Comparison of ENCODE assay signal across 26 mouse cellular contexts in the genomic region with DNA sequence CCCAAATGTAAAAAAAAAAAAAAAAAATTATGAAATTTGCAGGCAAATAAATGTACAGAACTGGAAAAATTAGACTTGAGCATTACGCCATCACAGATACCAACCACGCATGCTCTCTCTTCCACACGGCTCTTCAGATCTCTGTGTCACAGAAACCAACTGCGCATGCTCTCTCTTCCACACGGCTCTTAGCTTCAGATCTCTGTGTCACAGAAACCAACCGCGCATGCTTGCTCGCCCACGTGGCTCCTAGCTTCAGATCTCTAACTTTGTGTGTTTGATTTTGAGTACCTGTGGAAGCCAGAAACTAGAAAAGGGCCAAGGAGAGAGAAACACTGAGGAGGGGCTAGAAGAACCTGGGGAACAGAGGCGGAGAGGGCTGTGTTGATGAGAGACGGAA. TPM values are rescaled to one million over a fixed set of nuclear protein-coding genes. Genes with fewer than 3 reads are reported as not detected.
"Had no signal": no experiment of that assay in that cellular context is flagged by ENCODE, and none has a peak within 500 bp of the region (broad histone marks: within the 10 kb centered on the region; RNA-seq: fewer than 3 reads in every experiment).

No protein-coding gene starts in this region.

- H3K27me3 ChIP-seq: heart, embryonic 13.5 days; heart, embryonic 15.5 days; intestine, embryonic 15.5 days; kidney, embryonic 15.5 days; limb, embryonic 12.5 days; liver, embryonic 13.5 days; liver, embryonic 15.5 days had no signal

- H3K4me2 ChIP-seq: heart, embryonic 13.5 days; heart, embryonic 15.5 days; hindbrain, embryonic 14.5 days; intestine, embryonic 15.5 days; kidney, embryonic 15.5 days; limb, embryonic 12.5 days; liver, embryonic 11.5 days; liver, embryonic 13.5 days; liver, embryonic 15.5 days had no signal

- H3K9ac ChIP-seq: heart, embryonic 13.5 days; heart, embryonic 15.5 days; hindbrain, embryonic 14.5 days; intestine, embryonic 15.5 days; kidney, embryonic 15.5 days; limb, embryonic 12.5 days; liver, embryonic 13.5 days; liver, embryonic 15.5 days had no signal

- H3K4me1 ChIP-seq: intestine, embryonic 15.5 days; kidney, embryonic 15.5 days; limb, embryonic 10.5 days; limb, embryonic 12.5 days; liver, embryonic 13.5 days; liver, embryonic 15.5 days had no signal

- H3K9me3 ChIP-seq: heart, embryonic 13.5 days; heart, embryonic 15.5 days; intestine, embryonic 15.5 days; limb, embryonic 10.5 days; liver, embryonic 13.5 days; liver, embryonic 15.5 days had no signal

- H3K4me3 ChIP-seq: heart, adult 2 months; heart, embryonic 13.5 days; heart, embryonic 15.5 days; intestine, embryonic 15.5 days; kidney, embryonic 15.5 days; layer of hippocampus, adult 2 months; left cerebral cortex, adult 2 months; limb, embryonic 10.5 days; limb, embryonic 12.5 days; liver, embryonic 13.5 days; liver, embryonic 15.5 days had no signal

- H3K27ac ChIP-seq: heart, adult 2 months; heart, embryonic 13.5 days; heart, embryonic 15.5 days; hindbrain, embryonic 14.5 days; intestine, embryonic 15.5 days; kidney, embryonic 15.5 days; kidney, postnatal 0 days; layer of hippocampus, adult 2 months; left cerebral cortex, adult 2 months; limb, embryonic 10.5 days; limb, embryonic 12.5 days; liver, embryonic 13.5 days; liver, embryonic 15.5 days had no signal

- ATAC-seq: hindbrain, embryonic 16.5 days; inflammation-experienced regulatory T-cells, adult 6 months; intestine, embryonic 15.5 days had no signal

- DNase-seq: gastrocnemius, postnatal 14 days; gastrocnemius, postnatal 36 days; heart, adult 2 months; heart, postnatal 14 days; heart, postnatal 36 days; kidney, adult 11 months; kidney, adult 2 months; kidney, adult 9 months; kidney, postnatal 14 days; kidney, postnatal 36 days; liver; liver, embryonic 13.5 days had no signal

RNA-seq across cellular contexts. Expression of a gene that starts 46.3 kb away (rescaled TPM):
- polyA plus RNA-seq: inflammation-experienced regulatory T-cells, adult 6 months had no signal
